Mouse (Mus musculus) heart, postnatal 14 days (tissue): ENCODE results near the gene Itgb4. TPM values are rescaled to one million over a fixed set of nuclear protein-coding genes. Genes with fewer than 3 reads are reported as not detected.
"Not testable (repeated sequence)": the region's sequence is repeated elsewhere in the genome, so short reads cannot be mapped to it uniquely, and the experiment has no call there.

Experiments used
- DNase-seq, 2 experiments: peaks; one replicate each; pipeline ENCODE4 v3.0.0; 2021 to 2022
- intact Hi-C: fragments of 180-260 bp; cut with DNase I; formaldehyde crosslinking; loops from one replicate; pipeline ENCODE4 v1.15.1; 2025
- total RNA-seq, 2 experiments: library from RNA; stranded (reverse); gene quantifications; 2 replicates each; pipeline ENCODE4 v1.2.3; 2021

The Itgb4 gene
- total RNA-seq, 2 experiments from 2014 or later: 4.3 to 4.5 TPM

DNA sequence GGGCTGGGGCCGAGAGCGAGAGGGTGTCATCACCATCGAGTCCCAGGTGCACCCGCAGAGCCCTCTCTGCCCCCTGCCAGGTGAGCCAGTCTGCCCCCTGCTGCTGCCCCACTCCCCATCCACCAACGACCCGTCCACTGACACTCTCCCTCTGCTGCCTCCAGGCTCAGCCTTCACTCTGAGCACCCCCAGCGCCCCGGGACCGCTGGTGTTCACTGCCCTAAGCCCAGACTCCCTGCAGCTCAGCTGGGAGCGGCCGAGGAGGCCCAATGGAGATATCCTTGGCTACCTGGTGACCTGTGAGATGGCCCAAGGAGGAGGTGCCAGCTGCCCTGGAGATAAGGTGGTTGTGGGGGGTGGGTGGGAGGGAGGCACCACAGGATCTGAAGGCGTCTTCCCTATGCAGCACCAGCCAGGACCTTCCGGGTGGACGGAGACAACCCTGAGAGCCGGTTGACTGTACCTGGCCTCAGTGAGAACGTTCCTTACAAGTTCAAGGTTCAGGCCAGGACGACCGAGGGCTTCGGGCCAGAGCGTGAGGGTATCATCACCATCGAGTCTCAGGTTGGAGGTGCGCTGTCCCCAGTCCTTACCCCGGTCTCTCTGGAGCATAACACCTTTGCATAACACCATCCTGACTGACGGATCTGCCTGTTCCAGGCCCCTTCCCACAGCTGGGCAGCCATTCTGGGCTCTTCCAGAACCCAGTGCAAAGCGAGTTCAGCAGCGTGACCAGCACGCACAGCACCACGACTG, 32.8 kb downstream of the Itgb4 start:
- no peak for DNase-seq
- intact Hi-C loops: no loop called here

DNA sequence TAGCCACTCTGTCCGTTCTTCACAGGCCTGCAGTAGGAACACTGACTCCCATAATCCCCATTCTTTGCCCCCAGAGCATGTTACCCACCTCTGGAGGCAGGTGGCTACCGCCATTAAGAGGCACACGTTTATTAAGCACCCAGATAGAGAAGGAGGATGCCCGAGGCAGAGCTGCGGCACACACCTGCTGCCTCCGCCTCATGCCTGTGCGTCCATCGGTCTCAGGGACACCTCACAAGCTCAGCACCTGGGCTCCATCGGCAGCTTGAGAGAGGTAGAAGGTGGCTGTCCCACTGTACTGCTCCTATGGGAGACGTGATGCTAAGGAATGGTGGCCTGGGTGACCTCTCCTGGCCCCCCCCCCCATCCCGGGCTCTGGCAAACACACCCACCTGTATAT, 33.9 kb downstream of the Itgb4 start:
- intact Hi-C loops: no loop called here
- no peak for DNase-seq

DNA sequence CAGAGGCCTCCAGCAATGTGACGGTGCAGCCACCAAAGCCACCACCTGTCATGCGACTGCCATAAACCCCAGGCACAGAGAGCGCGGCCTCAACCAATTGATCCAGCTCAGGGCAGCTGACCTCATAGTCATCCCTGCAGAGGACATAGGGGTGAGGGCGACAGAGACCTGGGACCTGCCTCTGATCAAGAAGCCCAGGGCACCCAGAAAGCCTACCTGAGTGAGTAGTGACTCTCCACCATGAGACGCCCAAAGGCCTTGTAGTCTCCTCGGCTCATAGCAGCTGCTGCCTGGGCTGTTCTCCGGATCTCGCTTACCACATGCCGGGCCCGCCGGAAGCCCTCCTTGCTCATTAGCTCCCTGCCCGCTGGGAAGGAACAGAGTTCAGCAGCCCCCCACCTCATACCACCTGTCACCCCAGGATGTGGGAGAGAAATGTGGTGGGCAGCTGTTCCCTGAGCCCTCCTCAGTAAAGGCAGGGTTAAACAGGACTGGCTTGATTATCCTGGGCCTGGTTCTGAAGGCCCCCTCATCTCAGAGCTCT, 34.4 kb downstream of the Itgb4 start:
- DNase-seq: no peak
- intact Hi-C loops: no loop called here

DNA sequence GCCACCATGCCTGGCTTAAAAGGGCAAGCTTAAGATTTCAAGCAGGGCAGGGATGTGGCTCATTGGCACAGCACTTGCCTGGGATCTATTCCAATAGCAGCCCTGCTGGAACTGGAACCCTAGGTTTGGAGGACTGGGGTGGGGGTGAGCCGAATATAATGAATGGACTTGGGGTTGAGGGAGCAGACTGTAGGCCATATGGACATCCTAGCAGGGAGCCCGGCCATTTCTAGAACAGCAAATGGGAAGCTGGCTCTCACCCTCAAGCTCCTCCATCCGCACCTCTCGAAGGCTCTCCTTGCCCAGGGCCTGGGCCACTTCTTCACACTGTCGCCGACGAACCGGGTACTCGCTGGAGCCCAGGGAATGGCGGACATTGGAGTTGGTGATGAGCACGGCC, 35.2 kb downstream of the Itgb4 start:
- intact Hi-C loops: no loop called here
- no peak for DNase-seq

DNA sequence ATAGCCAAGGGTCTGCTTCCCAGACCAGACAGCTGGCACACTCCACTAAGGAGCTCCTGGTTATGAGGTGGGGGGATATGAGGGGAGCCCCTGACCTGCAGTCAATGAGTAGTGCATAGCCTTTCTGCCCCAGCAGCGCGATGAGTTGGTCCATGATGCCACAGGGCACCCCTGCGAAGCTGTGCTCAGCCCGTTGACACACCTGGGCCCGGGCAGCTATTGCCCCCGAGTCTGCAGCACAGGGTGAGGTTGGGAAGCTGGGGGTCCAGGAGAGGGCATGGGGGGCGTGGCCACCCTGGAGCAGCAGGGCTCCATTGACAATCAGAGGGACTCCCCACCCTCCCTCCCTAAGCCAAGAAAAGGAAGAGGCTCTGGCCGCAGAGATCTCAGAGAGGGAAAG, 35.6 kb downstream of the Itgb4 start:
- intact Hi-C loops: no loop called here
- no peak for DNase-seq

DNA sequence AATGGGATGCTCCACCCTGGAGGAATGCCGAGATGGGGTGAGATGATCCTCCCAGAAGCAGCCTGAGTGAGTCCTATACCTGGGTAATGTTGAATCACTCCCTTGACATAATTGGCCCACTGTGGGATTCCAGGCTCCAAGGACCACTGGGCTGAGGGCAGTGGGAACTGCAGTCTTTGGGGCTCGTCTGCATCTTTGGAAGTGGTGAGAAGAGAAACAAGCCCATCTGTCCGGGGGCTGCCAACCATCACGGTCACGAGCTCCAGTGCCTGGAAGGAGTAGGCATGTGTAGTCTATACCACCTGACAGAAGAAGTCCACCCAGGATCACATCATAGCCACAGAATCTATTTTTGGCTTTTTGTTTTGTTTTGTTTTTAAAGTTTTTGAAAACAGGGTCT, 36.4 kb downstream of the Itgb4 start:
- no peak for DNase-seq
- intact Hi-C loops: no loop called here

DNA sequence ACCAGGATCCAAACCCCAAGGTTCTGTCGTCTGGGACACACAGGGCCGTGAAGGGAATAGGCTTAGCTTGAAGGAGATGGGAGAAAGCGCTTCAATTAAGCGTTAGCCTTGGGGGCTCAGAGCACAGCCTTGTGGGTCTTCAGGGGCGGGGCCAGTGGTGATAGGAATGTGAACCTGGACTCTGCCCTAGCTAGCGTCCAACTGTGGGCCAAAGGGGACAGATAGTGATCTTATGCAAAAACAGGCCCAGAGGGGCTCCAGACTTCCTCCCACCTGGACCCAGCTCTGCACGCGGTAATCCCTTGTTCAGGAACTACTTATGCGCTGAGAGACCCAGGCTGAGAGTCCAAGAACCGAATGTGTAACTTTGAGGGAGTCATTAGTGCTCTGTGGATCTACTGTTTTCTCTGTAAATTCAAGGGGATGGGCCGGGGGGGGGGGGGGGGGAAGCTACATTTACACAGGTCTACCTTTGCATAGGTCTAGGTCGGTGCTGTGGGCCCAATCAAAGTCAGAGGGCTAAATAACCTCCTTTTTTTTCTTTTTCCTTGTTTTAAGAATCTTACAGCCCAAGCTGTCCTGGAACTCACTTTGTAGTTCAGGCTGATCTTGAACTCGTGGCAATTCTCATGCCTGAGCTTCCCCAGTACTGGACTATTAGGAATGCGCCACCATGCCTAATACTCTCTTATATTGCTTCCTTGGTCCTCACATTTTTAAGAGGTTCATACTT, 37.2 kb downstream of the Itgb4 start:
- intact Hi-C loops: no loop called here
- DNase-seq: no peak

DNA sequence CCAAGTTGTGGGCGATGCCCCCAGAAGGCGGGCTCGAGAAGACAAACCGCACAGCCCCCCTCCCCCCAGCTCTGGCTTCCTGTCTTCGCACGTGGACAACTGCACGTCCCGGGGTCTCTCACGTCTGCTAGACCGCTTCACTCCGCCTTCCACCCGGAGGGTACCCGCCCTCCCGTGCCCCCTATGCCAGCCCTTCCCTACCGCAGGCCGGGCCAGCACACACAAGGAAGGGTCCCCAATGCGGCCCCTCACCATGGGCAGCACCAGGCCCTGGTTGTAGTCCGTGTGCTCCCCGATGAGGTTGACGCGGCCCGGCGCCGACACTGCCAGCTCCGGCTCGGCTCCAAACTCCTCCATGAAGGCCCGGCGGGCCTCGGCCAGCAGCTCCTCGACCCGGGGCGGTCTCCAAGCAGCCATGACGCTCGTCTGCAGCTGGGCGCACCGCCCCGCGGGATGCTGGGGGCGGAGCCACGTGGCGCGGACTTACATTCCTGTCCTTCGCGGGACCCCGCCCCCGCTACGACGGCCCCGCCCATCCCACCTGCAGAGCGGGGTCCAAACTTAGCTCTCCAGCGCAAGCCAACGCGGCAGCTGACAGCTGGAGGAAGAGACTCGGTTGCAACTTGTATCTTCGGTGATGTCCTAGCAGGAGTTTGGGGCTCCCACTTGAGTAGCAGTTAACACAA, 37.9 kb downstream of the Itgb4 start, which contains the start of gene Galk1:
Galk1 (minus strand) TSS at position 458 of the 686 bp plus-strand sequence.
- peak; percentile 91 to 92 for DNase-seq
- intact Hi-C loops: no loop called here

DNA sequence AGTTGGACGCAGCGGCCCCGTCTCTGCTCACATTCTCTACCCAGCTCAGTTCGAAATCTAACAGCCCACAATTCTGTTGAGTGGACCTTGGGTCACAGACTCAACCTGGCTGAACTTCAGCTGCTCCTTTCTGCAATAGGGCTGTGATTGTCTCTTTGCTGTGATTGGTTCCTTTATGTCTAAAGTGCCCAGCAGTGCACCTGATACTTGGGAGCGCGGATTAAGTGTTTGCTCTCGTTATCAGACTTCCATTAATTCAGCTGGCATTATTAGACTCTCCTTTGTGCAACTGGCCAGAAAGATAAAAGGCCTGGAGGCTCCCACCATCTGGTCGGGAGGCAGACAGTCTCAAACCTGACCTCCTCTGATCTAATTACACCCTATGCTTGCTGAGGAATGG, 40.3 kb downstream of the Itgb4 start:
- DNase-seq: no peak
- intact Hi-C loops: no loop called here

DNA sequence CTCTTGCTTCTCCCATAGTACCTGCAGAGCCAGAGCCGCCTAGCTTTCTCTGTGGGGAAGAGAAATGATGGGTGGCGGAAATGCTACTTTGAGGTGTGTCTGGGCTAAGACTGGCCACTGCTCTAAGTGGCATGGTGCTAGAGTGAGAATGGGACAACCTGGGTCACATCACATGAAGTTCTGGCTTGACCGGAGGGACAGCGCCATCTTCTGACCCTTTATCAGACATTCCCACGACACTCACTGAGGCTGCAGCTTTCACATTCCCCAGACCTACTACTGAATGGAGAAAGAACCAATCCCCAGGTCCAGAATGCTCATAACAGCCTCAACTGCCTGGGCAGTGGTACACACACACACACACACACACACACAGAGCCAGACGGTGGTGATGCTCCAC, 43.6 kb downstream of the Itgb4 start:
- DNase-seq: peak; percentile 35 to 55
- intact Hi-C loops: no loop called here

DNA sequence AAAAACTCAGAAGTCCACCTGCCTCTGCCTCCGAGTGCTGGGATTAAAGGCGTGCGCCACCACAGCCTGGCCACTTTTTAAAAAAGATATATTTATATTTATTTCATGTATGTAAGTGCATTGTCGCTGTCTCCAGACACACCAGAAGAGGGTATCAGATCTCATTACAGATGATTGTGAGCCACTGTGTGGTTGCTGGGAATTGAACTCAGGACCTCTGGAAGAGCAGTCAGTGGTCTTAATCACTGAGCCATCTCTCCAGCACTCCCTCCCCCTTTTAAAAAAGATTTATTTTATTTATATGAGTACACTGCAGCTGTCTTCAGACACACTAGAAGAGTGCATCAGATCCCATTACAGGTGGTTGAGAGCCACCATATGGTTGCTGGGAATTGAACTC, 44.4 kb downstream of the Itgb4 start:
- DNase-seq, intact Hi-C loops: not testable (repeated sequence)

DNA sequence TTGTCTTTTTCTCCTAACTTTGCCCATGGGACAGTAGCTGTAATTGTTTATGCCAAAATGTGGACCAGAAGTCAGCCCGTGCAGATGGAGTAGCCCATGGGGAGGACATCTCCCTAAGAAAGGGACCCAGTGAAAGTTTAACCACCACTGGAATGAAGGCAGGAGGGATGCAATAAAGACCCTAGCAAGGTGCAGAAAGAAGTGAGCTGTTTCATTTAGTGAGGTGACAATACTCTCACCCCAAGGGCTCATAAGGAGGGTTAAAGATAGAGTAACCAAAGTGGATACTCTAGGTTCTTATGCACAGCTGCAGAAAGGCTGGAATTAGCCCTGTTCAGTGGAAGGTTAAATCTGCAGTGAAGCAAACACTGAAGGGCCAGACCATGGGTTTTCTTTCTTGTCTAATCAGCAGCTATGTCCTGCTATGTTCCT, 44.9 kb downstream of the Itgb4 start:
- intact Hi-C loops: no loop called here
- DNase-seq: no peak

DNA sequence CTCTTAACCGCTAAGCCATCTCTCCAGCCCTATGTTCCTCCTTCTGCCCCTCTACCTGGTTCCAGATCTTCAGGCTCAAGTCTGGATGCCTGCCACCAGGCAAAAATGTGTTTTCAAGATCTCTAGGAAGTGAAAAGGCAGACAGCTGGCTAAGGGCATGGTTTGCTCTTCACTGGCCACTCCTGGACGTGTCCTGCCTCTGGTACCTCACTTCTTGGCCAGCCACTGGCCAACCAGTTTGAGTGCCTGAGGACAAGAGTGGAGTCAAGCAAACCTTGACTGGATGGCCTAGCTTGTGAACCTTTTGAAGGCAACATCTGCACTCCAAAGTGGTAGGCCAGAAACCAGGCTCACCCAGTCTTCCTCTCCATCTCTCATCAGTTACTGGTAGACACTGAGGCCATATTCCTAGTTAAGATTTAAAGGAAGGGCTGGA, 45.5 kb downstream of the Itgb4 start:
- intact Hi-C loops: no loop called here
- DNase-seq: peak in 1 of 2 experiments; percentile 41

DNA sequence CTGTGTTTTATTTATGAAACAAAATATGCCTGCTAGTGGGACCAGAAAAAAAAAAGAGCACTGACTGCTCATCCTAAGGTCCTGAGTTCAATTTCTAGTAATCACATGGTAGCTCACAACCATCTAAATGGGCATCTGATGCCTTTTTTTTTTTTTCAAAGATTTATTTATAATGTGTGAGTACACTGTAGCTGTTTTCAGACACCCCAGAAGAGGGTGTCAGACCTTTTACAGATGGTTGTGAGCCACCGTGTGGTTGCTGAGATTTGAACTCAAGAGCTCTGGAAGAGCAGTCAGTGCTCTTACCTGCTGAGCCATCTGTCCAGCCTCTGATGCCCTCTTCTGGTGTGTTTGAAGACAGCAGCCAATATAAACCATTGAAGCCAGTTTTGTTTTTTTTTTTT, 46.0 kb downstream of the Itgb4 start:
- intact Hi-C loops: no loop called here

DNA sequence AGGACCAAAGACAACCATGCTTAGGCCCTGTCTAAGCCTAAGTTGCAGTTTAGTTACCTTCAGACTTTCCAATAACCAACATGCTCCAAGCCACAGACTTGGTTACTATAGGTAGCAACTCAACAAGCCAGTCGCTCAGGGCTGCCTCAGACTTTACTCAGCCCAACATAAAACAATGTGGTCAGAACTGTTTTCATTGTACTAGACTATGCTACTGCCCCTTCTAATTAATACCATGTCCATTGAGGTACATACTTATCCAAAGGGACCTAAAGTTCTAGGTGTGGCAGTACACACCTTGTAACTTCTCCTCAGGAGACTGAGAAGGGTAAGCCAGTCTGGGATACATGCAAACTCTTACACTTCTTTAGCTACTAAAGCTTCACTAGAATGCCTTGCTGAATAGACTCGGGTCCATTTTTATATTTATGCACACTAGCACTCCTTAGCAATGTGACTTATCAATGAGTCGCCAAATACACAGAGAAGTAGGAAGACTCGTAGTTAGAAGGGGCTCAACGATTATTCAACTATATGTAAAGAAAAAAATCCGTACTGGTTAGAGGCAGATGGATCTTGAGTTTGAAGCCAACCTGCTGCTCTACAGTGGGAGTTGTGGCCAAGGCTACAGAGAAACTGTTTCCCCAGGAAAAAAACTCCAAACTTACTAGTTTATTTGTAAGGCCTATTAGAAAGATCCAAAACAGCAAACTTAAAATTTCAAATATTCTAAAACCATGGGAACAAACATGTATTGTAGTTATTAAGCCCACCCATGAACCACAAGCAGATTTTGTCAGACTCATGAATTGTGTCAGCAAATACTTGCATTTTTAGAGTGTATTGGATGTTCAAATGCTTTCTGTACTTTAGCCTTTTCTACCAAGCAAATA, 47.1 kb downstream of the Itgb4 start:
- intact Hi-C loops: no loop called here
- no peak for DNase-seq

More for the DNA sequence above, 46.0 kb downstream of the Itgb4 start:
- no peak for DNase-seq

DNA sequence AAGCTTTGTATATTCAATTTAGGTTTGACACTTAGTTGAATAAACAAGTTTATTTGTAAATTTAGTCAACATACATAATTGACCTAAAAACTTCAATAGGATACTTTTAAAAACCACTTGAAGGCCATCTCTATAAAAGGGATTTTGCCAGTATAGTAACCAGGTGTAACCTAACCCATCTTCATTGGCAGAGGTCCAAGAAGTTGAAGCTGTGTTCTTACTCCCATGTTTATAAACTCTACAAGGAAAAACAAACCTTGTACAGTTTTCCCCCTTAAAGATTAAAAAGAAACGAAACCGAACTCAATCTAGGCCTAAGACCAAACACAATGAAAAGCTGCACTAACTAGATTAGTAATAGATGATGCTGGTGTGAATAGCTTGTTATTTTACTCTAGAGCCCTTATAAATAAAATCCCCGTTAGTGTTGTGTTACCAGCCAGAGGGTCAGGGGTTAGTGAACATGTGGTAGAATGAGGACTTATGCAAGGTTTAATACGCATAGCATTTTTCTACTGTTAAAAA, 47.8 kb downstream of the Itgb4 start:
- intact Hi-C loops: no loop called here
- DNase-seq: no peak

DNA sequence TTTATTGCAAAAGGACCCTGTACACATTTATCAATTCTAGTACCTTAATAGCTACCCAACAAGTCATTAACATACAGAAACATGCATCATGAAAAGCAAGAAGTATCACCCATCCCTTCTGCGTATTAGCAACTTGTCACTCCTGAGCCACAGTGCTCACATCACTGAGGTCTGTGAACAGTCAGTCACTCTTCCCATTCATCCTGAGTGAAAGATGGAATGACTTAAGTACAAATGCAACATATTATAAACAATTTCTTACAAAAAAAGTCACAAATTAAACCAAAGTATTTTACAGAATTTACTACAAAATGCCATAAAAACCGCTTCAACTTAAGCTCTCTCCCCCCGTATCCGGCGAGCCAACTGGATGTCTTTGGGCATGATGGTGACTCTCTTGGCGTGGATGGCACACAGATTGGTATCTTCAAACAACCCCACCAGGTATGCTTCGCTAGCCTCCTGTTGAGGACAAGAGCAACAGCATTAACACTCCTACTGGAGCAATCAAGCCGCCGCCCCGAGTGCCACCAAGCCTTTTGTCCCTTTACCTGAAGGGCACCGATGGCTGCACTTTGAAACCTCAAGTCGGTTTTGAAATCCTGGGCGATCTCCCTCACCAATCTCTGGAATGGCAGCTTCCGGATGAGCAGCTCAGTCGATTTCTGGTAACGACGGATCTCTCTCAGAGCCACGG, 48.7 kb downstream of the Itgb4 start:
- DNase-seq, intact Hi-C loops: not testable (repeated sequence)

DNA sequence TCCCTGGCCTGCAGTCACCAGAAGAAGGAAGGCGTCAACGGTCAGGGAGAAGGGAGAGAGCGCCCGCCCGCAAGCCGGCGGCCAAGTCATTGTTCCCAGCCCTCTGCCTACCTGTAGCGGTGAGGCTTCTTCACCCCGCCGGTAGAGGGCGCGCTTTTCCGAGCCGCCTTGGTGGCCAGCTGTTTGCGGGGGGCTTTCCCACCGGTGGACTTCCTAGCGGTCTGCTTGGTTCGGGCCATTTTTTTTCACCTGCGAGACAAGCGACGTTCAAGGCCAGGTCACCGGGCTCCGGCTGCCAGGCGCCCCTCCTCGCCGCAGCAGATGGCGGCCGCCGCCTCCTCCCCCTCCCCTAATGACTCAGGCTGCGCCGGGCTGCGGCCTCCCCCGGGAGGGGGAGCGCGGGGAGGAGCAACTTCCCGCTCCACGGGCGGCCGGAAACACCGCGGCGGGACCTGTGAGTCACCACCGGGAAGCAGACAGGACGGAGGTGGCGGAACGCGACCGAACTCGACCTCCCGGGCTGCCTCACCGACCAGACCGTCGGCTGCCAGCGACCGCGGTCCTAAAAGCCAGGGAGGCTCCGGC, 49.4 kb downstream of the Itgb4 start:
- peak; percentile 82 to 86 for DNase-seq
- intact Hi-C loops: no loop called here

DNA sequence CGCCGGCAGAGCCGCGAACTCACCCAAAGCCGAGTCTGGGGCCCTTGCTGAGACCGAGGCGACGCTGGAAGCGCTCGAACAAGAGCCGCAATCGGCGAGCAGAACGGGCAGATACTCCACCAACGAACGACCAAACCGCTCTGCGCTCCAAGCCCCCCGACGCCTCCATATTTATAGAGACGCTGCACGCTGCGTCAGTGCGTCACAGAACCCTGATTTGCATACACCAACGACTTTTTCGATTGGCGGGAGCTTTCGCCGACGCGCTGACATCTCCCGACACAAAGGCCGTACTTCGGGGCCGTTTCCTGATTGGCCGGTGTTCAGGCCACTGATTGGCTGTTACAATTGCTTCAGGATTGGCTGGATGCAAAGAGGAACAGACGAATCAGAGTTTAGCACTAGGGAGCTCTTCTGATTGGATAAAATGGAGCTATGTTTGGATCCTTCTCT, 49.9 kb downstream of the Itgb4 start:
- intact Hi-C loops: no loop called here
- peak; percentile 92 to 95 for DNase-seq
